Comparison of ENCODE assay signal across 8 mouse cellular contexts in genomic region chr7:117462196-117462935, GRCm38 (mm10).
A peak's percentile ranks its signal among the peaks of the same experiment; 100 is the strongest.
DNase-seq lines count a peak whose midpoint lies in the region; ATAC-seq lines count a peak whose summit lies in the region.

No protein-coding gene starts in this region.

- H3K9me3 ChIP-seq in embryonic facial prominence, embryonic 11.5 days (replicated peaks; ENCODE audit: control insufficient read depth, low read length), result no peaks in the 10 kb centered on the region
- no peaks in the 10 kb centered on the region for H3K9me3 ChIP-seq in heart, embryonic 16.5 days (replicated peaks; ENCODE audit: control insufficient read depth, low read length)

- H3K4me3 ChIP-seq in embryonic facial prominence, embryonic 11.5 days (ENCODE audit: low read depth, low read length), result no peak overlapping the region
- H3K4me3 ChIP-seq in heart, embryonic 16.5 days (ENCODE audit: low read length), result no peak overlapping the region
- H3K4me3 ChIP-seq in macrophage (ENCODE audit: inconsistent target), result no peak overlapping the region

- no peaks in the 10 kb centered on the region for H3K4me1 ChIP-seq in embryonic facial prominence, embryonic 11.5 days (ENCODE audit: control insufficient read depth, insufficient read depth, low read length)
- H3K4me1 ChIP-seq in heart, embryonic 16.5 days (ENCODE audit: control insufficient read depth, insufficient read depth, low read length), result peaks cover 12% of the 10 kb centered on the region

- ATAC-seq in embryonic facial prominence, embryonic 11.5 days (replicated peaks; ENCODE audit: insufficient number of reproducible peaks, low FRiP score, low TSS enrichment, low read depth), result no peak
- peak; percentile 84; the same call in 1 of the 2 replicates for ATAC-seq in heart, embryonic 16.5 days (replicated peaks; ENCODE audit: extremely low read depth, insufficient read depth, low FRiP score)
- ATAC-seq in erythroblast, adult 5-6 weeks (replicated peaks; ENCODE audit: low FRiP score, poor library complexity, severe bottlenecking), result no peak

- H3K4me2 ChIP-seq in embryonic facial prominence, embryonic 11.5 days (ENCODE audit: low read depth, low read length), result no peak overlapping the region
- no peak overlapping the region for H3K4me2 ChIP-seq in heart, embryonic 16.5 days (ENCODE audit: low read depth, low read length)

- H3K27ac ChIP-seq in embryonic facial prominence, embryonic 11.5 days (replicated peaks; ENCODE audit: low read depth, low read length), result 0 out of 2 replicates have a peak overlapping the region, but pooled peaks have one; percentile 28
- H3K27ac ChIP-seq in heart, embryonic 16.5 days (ENCODE audit: low read length), result peak overlapping the region; percentile 60; the same call in 1 of the 2 replicates
- 0 out of 2 replicates have a peak overlapping the region, but pooled peaks have one; percentile 3 for H3K27ac ChIP-seq in macrophage

- no peaks in the 10 kb centered on the region for H3K36me3 ChIP-seq in embryonic facial prominence, embryonic 11.5 days (replicated peaks; ENCODE audit: control insufficient read depth, insufficient read depth, low read depth, low read length)
- no peaks in the 10 kb centered on the region for H3K36me3 ChIP-seq in heart, embryonic 16.5 days (ENCODE audit: control insufficient read depth, insufficient read depth)
- H3K36me3 ChIP-seq in macrophage (ENCODE audit: inconsistent target), result no peaks in the 10 kb centered on the region

- H3K79me2 ChIP-seq in macrophage (ENCODE audit: inconsistent target), result no peaks in the 10 kb centered on the region

- no peaks in the 10 kb centered on the region for H3K27me3 ChIP-seq in embryonic facial prominence, embryonic 11.5 days (ENCODE audit: control insufficient read depth, insufficient read depth, low read length)
- H3K27me3 ChIP-seq in heart, embryonic 16.5 days (ENCODE audit: control insufficient read depth, insufficient read depth, low read length), result no peaks in the 10 kb centered on the region

- H3K9ac ChIP-seq in embryonic facial prominence, embryonic 11.5 days (replicated peaks; ENCODE audit: low read length), result no peak overlapping the region
- H3K9ac ChIP-seq in heart, embryonic 16.5 days (ENCODE audit: low read length), result no peak overlapping the region

- 43% methylated on average over 7 of the region's 7 CpGs for WGBS in embryonic facial prominence, embryonic 11.5 days
- 49% methylated on average over 7 of the region's 7 CpGs for WGBS in heart, embryonic 16.5 days
- 13% methylated on average over 7 of the region's 7 CpGs for WGBS in macrophage (ENCODE audit: missing documents)

- peak; percentile 8 for DNase-seq in cerebellum, adult 9-11 months
- no peak for DNase-seq in cerebellum, adult 8-10 months
- DNase-seq in embryonic facial prominence, embryonic 11.5 days (ENCODE audit: low spot score), result no peak
- DNase-seq in kidney, postnatal 4 days, result peak; percentile 37 to 60
- peak; percentile 16 to 55 for DNase-seq in thymus, postnatal 10 days (ENCODE audit: low spot score in 2 of 2)

Comparison
In these comparisons a context has a peak if more than half of its experiments do, and no peak if none do; other contexts are left out.
1. DNase-seq: peak in cerebellum, adult 9-11 months (single experiment), kidney, postnatal 4 days (2 of 2) and thymus, postnatal 10 days (2 of 2); none in cerebellum, adult 8-10 months (single experiment) and embryonic facial prominence, embryonic 11.5 days (single experiment).
2. H3K27ac ChIP-seq: peak in every context shown above with its lines; median percentile 60 in heart, embryonic 16.5 days; 28 in embryonic facial prominence, embryonic 11.5 days; 3 in macrophage.